Mouse (Mus musculus) E14TG2a.4 (cell line): ENCODE measurements around the gene Slain2.

Experiments
- CTCF ChIP-seq: conservative IDR thresholded peaks from 2 replicates; pipeline ENCODE4 v1.5.1; 2014; ENCODE audit warnings: low read length
- NANOG ChIP-seq: IDR thresholded peaks from 2 replicates; pipeline ENCODE4 v1.6.1; 2014; ENCODE audit warnings: borderline replicate concordance, low read length, mixed read lengths

GRCm38 (mm10) chr5:73006784-73007581 lies 92.9 kb downstream of the Slain2 start, which contains the start of gene Slc10a4:
- TF ChIP-seq CTCF (no peak), NANOG (no peak)
